Mouse (Mus musculus) thymus, postnatal 25 days (tissue): ENCODE measurements at regions not wholly inside any gene's neighbourhood (a gene's known extent, or its start where the extent isn't known, plus 50 kb on each side); places are given as distances from the start of the nearest gene placed in this dataset.
A peak's percentile ranks its signal among the peaks of the same experiment; 100 is the strongest.
"Not testable (repeated sequence)": the region's sequence is repeated elsewhere in the genome, so short reads cannot be mapped to it uniquely, and the experiment has no call there.

Source experiments
- DNase-seq: peaks from one replicate; pipeline ENCODE4 v3.0.0; 2022

DNA sequence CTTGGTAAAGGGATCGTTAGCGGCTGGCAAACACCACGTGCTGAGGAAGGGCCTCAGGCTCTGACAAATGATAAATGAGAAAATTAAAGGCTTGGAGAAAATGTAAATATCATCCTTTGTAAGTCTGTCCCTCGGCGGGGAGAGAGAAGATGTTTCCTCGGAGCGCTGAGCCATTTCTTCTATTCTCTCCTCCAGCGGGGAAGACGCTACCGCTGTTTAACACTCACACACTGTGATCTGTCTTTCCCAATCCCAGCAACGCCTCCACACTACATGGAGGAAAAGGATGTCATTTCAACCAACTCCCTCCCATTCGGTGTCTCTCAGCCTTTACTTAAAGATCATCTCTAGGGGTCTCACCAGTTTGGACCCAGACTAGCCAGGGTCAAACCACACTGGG lies 239.0 kb downstream of the Prex1 start:
- DNase-seq = no peak

- no peak for DNase-seq
Observed at GRCm38 (mm10) chr2:166471257-166471753, 242.3 kb downstream of the Prex1 start.

GRCm38 (mm10) chr2:166469046-166469593 lies 244.5 kb downstream of the Prex1 start:
- DNase-seq = no peak

GRCm38 (mm10) chr2:166467137-166467536 lies 246.5 kb downstream of the Prex1 start:
- DNase-seq = no peak

- no peak for DNase-seq
Observed at GRCm38 (mm10) chr2:166465531-166465930, 248.1 kb downstream of the Prex1 start.

DNA sequence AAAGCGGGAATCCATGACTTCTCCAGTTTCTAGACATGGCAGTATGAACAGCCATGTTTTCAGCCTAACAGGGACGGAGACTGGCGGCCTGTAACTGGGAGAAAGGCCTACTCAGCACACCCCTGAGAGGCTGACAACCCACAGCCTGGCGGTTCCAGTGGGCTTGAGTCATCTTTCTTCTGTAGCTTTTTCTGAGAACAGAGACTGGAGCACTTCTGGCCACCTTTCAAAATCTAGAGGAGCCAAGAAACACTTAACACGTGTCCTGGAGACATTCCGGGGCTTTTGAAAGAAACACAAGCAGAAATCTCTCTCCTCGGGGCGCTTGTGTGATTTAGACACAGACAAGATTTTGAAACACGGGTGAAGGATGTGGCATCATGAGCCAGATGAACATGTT lies 250.1 kb downstream of the Prex1 start:
- no peak for DNase-seq

- DNase-seq = no peak
Observed at GRCm38 (mm10) chr2:166461956-166462355, 251.7 kb downstream of the Prex1 start.

DNA sequence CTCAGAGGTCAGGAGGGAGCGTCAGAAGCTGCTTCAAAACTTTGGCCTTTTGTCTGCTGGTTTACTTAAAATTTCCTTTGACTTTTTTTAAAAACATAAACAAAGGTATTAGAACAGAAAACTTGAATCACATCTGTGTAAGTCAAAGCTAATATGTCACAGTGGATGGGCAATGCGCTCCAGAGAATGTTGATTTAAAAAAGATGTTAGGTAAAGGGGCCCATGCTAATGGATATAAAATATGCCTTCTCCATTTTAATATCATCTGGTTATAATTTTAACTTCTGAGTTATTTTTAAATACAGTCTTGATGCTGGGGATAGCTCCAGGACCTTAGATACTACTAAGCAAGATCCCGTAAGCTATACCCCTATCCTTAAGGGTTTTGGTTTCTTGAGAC lies 252.5 kb downstream of the Prex1 start:
- DNase-seq = no peak

- no peak for DNase-seq
Observed at GRCm38 (mm10) chr2:166459955-166460354, 253.7 kb downstream of the Prex1 start.

- DNase-seq = no peak
Observed at GRCm38 (mm10) chr2:166458953-166459352, 254.7 kb downstream of the Prex1 start.

- DNase-seq = no peak
Observed at GRCm38 (mm10) chr2:166457381-166458172, 256.1 kb downstream of the Prex1 start.

GRCm38 (mm10) chr2:166454160-166454888 lies 259.3 kb downstream of the Prex1 start:
- not testable (repeated sequence) for DNase-seq

GRCm38 (mm10) chr2:166450964-166451363 lies 262.7 kb downstream of the Prex1 start:
- DNase-seq = no peak

DNA sequence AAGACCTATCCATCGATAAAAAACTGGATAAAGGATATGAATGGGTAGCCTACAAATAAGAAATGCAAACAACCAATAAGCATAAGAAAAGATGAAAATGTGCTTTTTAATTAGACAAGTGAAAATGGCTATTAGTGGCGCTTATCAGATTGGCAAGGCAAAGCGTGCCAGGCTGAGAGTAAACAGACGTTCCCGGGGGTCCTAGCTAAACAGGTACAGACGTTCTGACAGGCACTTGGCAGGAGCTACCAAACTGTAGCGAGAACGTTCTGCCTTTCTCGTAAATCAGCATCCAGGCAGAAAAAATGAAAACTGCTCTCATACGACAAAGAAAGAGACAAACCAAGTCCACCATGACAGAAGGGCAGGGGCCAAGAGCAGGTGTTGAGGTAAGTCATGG lies 263.3 kb downstream of the Prex1 start:
- no peak for DNase-seq

DNA sequence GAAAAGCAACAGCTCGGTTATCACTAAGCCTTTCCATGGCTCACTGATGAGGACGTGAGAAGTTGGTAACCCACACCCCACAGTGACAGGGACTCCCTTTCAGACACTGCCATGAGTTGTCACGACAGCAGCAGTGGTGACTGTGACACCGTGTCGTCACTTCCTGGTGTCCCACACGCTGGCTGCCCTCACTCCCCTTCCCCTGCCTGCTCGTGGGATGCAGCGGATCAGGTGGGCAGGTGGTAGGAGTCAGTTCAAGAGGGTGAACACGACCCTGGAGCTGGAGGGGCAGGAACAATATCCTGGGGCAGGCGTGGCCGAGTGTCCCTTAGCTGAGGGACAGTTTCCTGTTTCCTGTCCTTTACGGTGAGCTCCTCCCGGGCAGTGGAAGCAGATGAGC lies 264.9 kb downstream of the Prex1 start:
- no peak for DNase-seq

DNA sequence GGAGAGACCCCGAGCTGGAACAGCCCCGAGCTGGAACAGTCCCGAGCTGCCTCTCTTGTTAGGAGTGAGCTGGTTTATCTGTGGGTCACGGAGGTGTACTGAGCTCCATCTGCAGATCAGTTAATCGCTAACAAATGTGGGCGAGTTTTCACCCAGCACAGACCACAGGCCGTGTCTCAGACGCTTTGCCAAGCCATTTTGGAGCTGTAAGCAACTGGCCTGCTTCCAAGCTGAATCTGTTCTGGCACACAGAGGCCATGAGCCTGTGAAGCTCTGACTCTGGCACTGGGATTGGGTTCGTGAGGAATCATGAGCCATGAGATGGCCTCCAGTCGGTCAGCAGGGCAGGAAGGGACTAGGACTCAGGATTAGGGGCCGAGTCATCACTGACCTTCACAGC lies 265.5 kb downstream of the Prex1 start:
- no peak for DNase-seq

DNA sequence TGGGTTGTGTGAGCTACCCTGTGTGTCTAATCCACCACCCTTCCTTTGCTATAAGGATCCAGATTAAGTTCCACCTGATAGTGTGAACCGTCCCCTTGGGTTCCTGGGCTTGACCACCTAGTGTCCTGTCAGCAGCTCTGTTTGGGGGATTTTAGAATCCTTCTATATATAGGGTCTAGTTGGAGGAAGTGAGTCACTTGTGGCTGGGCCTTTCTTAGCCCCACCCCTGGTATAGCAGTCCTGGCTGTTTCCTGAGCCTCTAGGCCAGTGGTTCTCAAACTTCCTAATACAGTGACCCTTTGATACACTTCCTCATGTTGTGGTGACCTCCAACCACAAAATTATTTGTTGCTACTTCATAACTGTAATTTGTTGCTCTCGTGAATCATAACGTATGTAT lies 267.1 kb downstream of the Prex1 start:
- DNase-seq = no peak

DNA sequence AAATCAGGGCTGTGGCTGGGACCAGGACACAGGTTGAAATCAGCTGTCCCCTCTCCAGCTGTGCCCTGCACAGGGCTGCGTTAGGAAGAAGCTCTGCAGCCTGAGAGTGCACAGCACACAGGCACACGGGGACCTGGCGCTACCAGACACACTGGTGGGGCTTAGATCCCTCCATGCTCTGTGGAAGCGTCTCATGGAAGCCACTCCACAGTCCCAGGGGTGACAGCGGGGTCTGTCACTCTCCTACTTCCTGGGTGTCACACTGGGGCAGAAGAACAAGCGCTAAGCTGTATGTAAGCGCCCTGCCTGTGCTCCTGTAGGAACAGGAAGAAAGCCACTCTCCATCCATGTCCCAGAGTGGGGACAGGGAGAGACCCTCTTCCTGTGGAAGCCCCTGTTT lies 267.8 kb downstream of the Prex1 start:
- not testable (repeated sequence) for DNase-seq

DNA sequence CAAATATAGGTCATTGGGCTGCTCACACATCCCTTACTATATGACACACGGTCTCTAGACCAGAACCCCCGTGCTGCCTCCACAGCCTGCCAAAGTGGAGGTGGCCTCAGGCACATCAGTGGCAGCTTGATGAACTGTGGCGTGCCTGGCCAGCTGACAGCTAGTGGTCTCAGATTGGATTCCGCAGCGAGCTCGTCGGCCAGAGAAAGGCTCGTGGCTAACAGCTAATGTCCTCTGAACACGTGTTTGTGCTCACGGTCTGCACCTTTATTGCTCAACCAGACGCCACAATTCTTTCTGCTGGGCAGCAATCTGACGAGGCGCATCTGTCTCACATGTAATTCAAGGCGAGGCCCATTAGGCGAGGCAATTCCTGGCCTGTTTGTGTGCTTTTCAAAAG lies 270.6 kb downstream of the Prex1 start:
- DNase-seq = no peak

DNA sequence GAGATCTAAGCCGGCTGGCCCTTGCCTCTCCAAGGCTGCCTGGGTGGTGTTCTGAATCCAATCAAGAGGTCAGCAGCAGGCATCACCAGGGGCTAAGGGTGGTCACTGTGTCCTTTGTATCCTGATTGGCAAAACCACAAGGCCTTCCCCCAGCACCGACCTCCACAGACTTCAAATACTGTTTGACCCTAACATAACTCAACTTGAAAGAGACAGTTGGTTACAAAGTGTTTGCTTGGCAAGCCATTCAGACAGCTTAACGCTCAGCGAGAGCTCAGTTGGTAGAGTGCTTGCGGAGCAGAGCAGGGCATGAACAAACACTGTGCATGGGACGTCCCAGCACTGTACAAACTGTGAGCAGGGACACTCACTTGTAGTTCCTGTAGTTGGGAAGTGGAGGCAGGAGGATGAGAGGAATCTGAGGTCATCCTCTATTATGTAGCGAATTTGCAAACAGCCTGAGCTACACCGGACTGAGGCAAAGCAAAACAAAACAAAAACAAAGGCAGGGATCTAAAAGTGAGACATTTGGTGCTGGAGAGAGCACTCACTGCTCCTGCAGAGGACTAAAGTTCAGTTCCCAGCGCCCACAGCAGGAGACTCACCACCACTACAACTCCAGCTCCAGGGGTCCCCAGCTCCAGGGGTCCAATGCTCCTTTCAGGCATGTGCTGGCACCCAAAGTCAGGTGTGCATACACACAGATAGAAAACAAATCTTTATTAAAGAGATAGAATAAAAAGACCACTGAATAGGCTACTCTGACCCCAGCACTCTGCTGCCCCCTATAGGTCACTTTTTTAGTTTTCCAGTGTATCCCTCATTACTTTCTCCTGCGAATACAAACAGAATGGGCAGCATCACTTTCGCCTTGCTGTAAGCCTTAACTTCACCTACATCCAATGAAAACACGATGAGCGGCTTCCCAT lies 273.5 kb downstream of the Prex1 start:
- peak; percentile 37 for DNase-seq

- DNase-seq = no peak
Observed at GRCm38 (mm10) chr2:166438207-166438606, 275.4 kb downstream of the Prex1 start.

GRCm38 (mm10) chr2:166434554-166434953 lies 279.1 kb downstream of the Prex1 start:
- no peak for DNase-seq
